30 mouse cellular contexts compared by ENCODE assay signal in genomic region chr2:59488235-59488634, GRCm38 (mm10). TPM values are rescaled to one million over a fixed set of nuclear protein-coding genes. Genes with fewer than 3 reads are reported as not detected.
A peak's percentile ranks its signal among the peaks of the same experiment; 100 is the strongest.
DNase-seq lines count a peak whose midpoint lies in the region; ATAC-seq lines count a peak whose summit lies in the region.
"Had no signal": no experiment of that assay in that cellular context is flagged by ENCODE, and none has a peak within 500 bp of the region (broad histone marks: within the 10 kb centered on the region; RNA-seq: fewer than 3 reads in every experiment).

No protein-coding gene starts in this region.

- no peak overlapping the region for H3K27ac ChIP-seq in hindbrain, embryonic 12.5 days
- H3K27ac ChIP-seq: embryonic facial prominence, embryonic 10.5 days; embryonic facial prominence, embryonic 12.5 days; forebrain, embryonic 10.5 days; forebrain, embryonic 12.5 days had no signal

- ATAC-seq in activated CD4-positive, CD25-positive, alpha-beta regulatory T cell, adult 4 months: peak; percentile 69
- ATAC-seq in inflammation-experienced regulatory T-cells, adult 6 months: peak; percentile 74
- no peak for ATAC-seq in hindbrain, embryonic 12.5 days (ENCODE audit: low FRiP score)
- no peak for ATAC-seq in granulocyte monocyte progenitor cell, adult 5-6 weeks (replicated peaks; ENCODE audit: poor library complexity, severe bottlenecking)
- ATAC-seq: forebrain, embryonic 14.5 days; forebrain, embryonic 16.5 days; Patski had no signal

- WGBS in hindbrain, embryonic 12.5 days: 65% methylated on average over 2 of the region's 2 CpGs

- H3K27me3 ChIP-seq in hindbrain, embryonic 12.5 days: 0 out of 2 replicates have a peak, but pooled peaks cover 2% of the 10 kb centered on the region
- H3K27me3 ChIP-seq: CH12.LX; embryonic facial prominence, embryonic 12.5 days had no signal

- H3K4me2 ChIP-seq in hindbrain, embryonic 12.5 days (replicated peaks): no peak overlapping the region
- H3K4me2 ChIP-seq: embryonic facial prominence, embryonic 12.5 days; forebrain, embryonic 12.5 days had no signal

- H3K36me3 ChIP-seq in hindbrain, embryonic 12.5 days: no peaks in the 10 kb centered on the region
- H3K36me3 ChIP-seq: embryonic facial prominence, embryonic 10.5 days; embryonic facial prominence, embryonic 12.5 days; forebrain, embryonic 10.5 days; forebrain, embryonic 12.5 days; G1E had no signal

- no peak overlapping the region for H3K9ac ChIP-seq in hindbrain, embryonic 12.5 days
- H3K9ac ChIP-seq: embryonic facial prominence, embryonic 12.5 days; forebrain, embryonic 12.5 days had no signal

- no peaks in the 10 kb centered on the region for H3K9me3 ChIP-seq in hindbrain, embryonic 12.5 days (replicated peaks)
- H3K9me3 ChIP-seq: embryonic facial prominence, embryonic 10.5 days; embryonic facial prominence, embryonic 12.5 days; forebrain, embryonic 10.5 days; forebrain, embryonic 12.5 days; G1E had no signal

- no peak overlapping the region for H3K4me3 ChIP-seq in hindbrain, embryonic 12.5 days
- H3K4me3 ChIP-seq: embryonic facial prominence, embryonic 10.5 days; embryonic facial prominence, embryonic 12.5 days; erythroblast, embryonic 14.5 days; forebrain, embryonic 10.5 days; forebrain, embryonic 12.5 days had no signal

- peaks cover 5% of the 10 kb centered on the region; the same call in 1 of the 2 replicates for H3K4me1 ChIP-seq in hindbrain, embryonic 12.5 days

- DNase-seq in CD4-positive helper T cell, adult 2 months (ENCODE audit: low read depth, low spot score): peak; percentile 61
- DNase-seq in CD4-positive, CD25-positive, alpha-beta regulatory T cell, adult 2 months (ENCODE audit: low read depth, low spot score): peak; percentile 52
- no peak for DNase-seq in cerebellum, postnatal 4 days (ENCODE audit: low spot score in 2 of 2)
- DNase-seq in layer of hippocampus, postnatal 25 days (ENCODE audit: extremely low spot score in 1 of 2, low spot score in 1 of 2): no peak
- DNase-seq: adrenal gland, adult 2 months; adrenal gland, postnatal 10 days; adrenal gland, postnatal 25 days; cerebellum, adult 11 months; cerebellum, adult 18-20 months; cerebellum, adult 8-10 months; cerebellum, adult 9-11 months; cerebellum, postnatal 14 days; cerebellum, postnatal 36 days had no signal

RNA-seq across cellular contexts. Expression of gene Dapl1, which starts 3.8 kb away (rescaled TPM):
- 10 to 100 TPM; 11.2 to 20.6 TPM for polyA plus RNA-seq in activated CD4-positive, CD25-positive, alpha-beta regulatory T cell, adult 4 months (2017; shearing (Covaris generic))
- polyA plus RNA-seq in inflammation-experienced regulatory T-cells, adult 6 months (2017; shearing (Covaris generic)): 10 to 100 TPM in 2 of 3 experiments, not detected in 1; 14.2 to 23.9 TPM
- polyA plus RNA-seq in hindbrain, embryonic 12.5 days (2016; fragmentation: Nextera tagmentation; extraction: Ambion mirVana): 1.6 and 3.4 TPM in 2 replicates
- total RNA-seq in granulocyte monocyte progenitor cell, adult 5-6 weeks (2014; fragmentation: Nextera tagmentation): not detected in 2 replicates
- total RNA-seq in granulocyte monocyte progenitor cell, adult 5-6 weeks (2017): not detected in 2 replicates
- total RNA-seq in layer of hippocampus, postnatal 25 days (2021): not detected
- total RNA-seq: adrenal gland, adult 2 months; adrenal gland, postnatal 4 days; CH12.LX; G1E had no signal
- polyA plus RNA-seq: adrenal gland, adult 2 months; brain, embryonic 14.5 days; C2C12; erythroblast, embryonic 14.5 days; forebrain, embryonic 16.5 days; G1E; Patski had no signal

Comparison
In these comparisons a context has a peak if more than half of its experiments do, and no peak if none do; other contexts are left out.
1. DNase-seq: peak in CD4-positive helper T cell, adult 2 months (single experiment) and CD4-positive, CD25-positive, alpha-beta regulatory T cell, adult 2 months (single experiment); none in cerebellum, postnatal 4 days (0 of 2) and layer of hippocampus, postnatal 25 days (0 of 2).
2. ATAC-seq: peak in activated CD4-positive, CD25-positive, alpha-beta regulatory T cell, adult 4 months (single experiment) and inflammation-experienced regulatory T-cells, adult 6 months (single experiment); none in hindbrain, embryonic 12.5 days (single experiment) and granulocyte monocyte progenitor cell, adult 5-6 weeks (single experiment).